Mouse (Mus musculus): ENCODE data around the gene Eif5a.

DNA sequence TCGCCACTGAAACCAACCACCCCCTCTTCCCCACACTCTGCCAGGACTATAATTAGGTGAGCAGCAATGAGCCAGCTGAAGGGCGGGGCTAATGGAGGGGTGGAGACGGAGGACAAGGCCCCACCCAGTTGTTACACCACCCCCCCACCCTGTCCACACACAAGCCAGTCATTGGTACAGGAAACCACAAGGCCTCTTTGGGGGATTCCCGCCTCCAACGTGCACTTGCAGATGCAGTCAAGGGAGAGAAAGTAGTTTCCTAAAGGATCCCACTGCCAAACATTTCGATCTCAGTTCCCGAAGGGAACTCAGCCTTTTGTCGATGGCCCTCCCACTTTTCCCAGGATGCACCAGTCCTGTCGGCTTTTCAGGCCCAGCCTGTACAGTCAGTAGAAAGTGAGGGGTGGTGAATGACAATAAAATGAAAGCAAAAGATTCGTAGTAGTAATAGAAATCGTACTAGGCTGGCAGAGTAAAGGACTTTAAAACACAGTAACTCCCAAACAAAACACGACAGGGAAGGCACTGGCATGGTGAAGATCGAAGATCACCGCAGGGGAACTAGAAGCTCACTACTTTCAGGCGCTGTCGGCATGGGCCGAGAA, 2.0 kb downstream of the Eif5a start:
- TF ChIP-seq EP300 (IDR thresholded peaks at IDR 0.05; ENCODE audit: low read depth) (peak; percentile 61), CTCF (IDR thresholded peaks at IDR 0.05; ENCODE audit: low read depth) (no peak)
